Mouse (Mus musculus): ENCODE measurements around the gene Has1.

Has1 gene

GRCm38 (mm10) chr17:17823612-17824336 is 31.2 kb downstream of the Has1 start:
- intact Hi-C loops (cut with DNase I): no loop called here

GRCm38 (mm10) chr17:17795527-17795926 is 59.5 kb downstream of the Has1 start:
- intact Hi-C loops (cut with DNase I): no loop called here

Small RNAs within 50 kb of the gene (microRNA-seq; reads per million reads assigned to microRNA genes)
- gene Gm25927: 0 reads per million in 2 experiments
- gene Mir125a: 5,303 to 15,049 reads per million in 2 experiments
- 7,964 to 10,766 reads per million in 2 experiments for gene Mir99b
- gene Mirlet7e: 0 reads per million in 2 experiments

Data from adrenal gland (tissue).